Mouse (Mus musculus): ENCODE data around the gene Rag1.
A peak's percentile ranks its signal among the peaks of the same experiment; 100 is the strongest.

Rag1 gene

DNA sequence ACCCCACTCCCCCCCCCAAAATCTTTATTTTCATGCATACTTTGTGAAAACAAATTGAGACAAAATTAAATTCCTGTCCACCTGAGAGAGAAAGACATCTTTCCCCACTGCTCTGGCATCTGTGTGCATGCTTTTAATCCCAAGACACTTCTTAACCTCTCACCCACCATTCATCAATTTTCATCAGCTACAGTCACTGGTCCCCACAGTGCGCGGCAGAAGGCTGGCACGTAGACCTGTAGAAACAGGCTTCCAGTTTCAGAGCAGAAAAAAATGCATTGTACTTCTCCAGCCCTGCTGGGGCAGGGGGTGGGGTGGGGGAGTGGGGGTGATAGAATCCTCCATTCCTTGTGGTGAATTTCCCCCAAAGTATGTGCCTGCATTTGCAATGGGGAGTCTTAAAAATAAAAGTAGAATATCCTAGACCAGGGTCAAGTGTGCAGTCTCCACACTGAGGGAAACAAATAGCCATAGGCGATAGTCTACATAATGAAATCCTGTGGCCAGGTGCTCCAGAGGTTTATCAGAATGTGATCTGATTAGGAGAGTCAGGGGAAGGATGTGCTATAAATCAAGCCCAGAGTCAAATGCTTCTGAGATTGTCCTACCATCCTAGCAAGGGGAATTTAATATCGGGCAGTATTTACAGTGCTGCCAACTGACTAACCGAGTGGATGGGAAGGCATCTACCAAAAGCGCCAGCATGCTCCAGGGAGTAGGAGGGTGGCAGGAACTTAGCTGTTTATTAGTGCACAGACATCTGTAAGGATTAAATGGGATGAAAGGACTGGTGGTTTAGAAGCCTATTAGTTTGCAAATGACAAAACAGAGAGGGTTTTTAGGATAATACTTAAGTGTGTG, 10.1 kb downstream of the Rag1 start:
- no peak for DNase-seq

DNA sequence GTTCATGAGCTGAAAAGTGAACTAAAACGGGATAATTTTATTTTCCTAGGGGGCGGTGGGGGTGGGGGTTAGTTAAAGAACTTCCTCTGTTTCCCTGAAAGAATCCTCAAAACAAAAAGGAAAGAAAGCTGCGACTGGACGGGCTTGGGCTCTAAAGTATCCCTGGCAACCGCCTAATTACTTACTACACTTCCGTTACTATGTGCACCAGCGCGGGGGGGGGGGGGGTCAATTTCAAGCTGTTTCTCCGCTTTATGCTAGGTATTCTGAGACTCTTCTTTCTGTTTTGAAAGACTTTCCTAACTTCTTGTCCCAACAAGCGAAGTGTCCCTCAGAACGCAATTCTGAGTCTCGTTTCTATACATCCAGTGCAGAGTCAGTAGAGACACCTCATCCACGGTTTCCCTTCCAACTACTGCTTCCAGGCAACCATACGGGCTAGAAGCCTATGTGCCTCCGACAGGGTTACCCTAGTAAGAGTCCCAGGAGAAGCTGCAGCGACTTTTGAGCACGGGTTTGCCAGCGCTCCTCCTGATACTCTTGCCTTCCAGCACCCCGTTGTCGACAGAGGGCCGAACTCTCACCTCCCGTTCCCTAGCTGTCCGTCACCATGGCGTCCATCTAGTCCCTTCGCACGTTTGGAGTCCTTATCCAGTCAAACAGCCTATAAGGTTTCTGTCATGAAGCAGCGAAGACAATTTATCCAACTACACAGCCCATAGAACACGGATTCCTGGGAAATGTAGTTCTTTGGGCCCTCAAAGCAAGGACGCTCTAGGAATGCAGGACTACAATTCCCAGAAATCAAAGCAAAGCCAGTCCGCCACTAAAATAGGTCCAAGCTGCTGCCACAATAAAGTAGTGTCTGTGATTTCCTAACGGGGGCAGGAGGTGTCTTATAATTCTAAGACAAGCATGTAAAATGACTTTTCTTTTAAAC, 20.7 kb downstream of the Rag1 start:
- DNase-seq, result peak; percentile 79 to 87

DNA sequence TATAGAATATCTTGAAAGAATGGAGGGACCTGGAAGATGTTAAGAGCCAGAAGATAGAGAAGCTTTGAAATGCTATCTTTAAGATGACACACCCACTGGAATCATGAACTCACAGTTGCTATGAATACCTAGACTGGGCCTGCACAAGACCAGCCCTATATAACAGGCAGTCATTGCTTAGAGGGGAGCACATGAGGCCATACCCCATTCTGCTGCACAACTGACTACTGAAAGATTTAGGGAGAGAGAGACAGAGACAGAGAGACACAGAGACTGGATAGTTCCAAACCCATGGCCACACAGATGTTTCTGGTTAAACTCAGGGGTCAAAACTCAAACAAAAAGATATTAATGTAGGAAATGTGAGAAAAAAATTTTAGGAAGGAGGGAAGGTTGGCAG, 22.1 kb downstream of the Rag1 start:
- DNase-seq, result no peak

DNA sequence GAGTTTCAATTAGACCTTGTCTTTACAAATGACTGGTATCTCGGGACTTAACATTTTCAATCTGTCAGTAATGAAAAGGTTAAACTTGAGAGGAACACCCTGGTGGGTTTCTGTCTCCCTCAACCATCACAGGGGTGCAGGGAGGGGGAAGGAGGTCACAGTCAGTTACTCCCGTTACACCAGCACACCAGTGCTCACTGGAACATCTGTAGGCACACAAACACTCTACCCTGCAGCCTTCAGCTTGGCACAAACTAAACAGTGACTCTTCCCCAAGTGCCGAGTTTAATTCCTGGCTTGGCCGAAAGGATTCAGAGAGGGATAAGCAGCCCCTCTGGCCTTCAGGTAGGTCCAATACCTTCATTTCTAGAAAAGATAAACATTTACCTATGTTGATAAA, 24.8 kb downstream of the Rag1 start, which contains the start of gene Rag2:
Gene Rag2, plus strand, starts transcription at position 193 of the 400 bp plus-strand sequence.
- no peak for DNase-seq

DNA sequence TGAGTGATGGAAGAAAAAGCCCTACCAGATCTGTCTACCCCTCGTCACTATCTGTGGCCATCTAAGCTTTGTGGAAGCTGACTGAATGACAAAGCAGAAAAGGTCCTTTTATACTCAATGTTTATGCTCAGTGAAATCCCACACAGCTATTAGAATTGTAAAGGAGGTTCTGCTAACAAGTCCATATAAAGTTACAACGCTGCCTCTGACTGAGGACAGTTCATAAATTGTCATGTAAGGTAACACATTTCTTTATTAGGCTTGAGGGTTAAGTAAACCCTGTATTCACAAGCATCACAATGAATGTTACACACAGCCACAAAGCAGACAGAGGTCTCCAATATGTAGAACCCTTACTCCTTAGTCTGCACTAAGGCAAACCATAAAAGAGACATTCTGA, 25.3 kb downstream of the Rag1 start:
- DNase-seq, result no peak

DNA sequence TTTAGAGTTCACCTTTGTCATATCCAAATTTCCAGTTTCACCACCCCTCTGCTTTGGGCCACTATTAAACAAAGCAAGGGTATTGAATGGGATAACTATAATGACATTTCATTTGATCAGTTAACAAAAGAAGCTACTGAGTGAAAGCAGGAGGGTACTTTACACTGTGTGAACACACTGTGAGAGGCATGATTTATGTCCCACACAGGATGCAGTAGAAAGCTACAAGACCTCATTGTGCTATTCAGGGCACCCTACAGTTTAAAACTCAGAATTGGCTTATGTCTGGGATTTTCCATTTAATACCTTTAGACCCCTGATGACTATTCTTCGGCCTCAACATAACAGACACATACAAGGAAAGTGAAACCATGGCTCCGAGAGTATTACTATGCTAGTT, 26.3 kb downstream of the Rag1 start:
- no peak for DNase-seq

DNA sequence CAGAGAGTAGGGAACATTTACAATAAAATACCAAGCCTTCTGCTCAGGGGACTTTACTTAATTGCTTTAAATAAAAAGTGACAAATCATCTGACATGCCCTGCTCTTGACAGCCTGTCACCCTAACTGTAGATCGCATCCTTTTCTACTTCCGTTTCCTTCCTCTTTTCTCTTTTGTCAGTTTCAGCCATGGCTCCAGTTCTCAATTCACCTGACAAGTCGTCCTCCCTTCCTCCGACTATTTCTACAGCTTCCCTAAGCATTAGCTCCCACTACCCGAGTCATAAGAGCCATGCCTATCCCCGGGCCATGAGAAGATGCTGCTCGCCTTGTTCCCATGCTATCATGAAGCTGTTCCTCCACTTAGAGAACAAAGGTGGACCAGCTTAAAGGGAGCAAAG, 27.7 kb downstream of the Rag1 start:
- DNase-seq, result no peak

DNA sequence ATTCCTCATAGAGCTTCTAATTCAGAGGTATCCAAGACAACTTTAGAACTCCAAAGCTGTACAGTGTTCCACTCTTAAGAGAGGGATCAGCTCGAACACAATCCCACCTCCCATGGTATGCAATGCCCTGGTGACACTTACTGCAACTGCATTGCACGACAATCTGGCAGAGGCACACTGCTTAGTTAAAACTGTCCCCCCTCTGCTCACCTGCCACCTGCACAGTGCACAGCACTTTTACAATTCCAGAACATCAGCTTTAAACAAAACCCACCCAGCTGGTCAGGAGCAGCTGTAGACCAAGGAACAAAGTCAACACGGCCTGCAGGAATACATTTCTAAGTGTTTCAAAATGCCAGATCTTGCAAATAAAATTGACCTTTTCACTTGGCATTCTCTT, 28.4 kb downstream of the Rag1 start:
- DNase-seq, result no peak

DNA sequence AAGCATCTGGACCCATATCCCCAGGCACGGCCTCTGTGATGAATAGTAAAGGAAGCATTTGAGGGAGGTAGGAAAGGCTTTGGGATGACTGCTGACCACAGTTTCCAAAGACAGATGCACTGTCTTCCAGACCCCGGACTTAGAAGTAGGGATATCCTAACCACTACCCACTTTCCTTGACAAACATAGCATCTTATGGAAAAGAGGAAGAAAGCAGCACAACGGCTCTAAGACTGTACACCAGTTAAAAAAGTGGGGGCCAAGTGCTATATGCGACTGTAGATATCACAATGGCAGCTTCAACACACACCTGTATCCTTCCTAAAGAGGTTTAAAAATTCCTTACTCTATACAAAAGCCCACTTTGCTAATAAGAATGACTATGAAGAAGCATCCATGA, 30.9 kb downstream of the Rag1 start:
- no peak for DNase-seq

DNA sequence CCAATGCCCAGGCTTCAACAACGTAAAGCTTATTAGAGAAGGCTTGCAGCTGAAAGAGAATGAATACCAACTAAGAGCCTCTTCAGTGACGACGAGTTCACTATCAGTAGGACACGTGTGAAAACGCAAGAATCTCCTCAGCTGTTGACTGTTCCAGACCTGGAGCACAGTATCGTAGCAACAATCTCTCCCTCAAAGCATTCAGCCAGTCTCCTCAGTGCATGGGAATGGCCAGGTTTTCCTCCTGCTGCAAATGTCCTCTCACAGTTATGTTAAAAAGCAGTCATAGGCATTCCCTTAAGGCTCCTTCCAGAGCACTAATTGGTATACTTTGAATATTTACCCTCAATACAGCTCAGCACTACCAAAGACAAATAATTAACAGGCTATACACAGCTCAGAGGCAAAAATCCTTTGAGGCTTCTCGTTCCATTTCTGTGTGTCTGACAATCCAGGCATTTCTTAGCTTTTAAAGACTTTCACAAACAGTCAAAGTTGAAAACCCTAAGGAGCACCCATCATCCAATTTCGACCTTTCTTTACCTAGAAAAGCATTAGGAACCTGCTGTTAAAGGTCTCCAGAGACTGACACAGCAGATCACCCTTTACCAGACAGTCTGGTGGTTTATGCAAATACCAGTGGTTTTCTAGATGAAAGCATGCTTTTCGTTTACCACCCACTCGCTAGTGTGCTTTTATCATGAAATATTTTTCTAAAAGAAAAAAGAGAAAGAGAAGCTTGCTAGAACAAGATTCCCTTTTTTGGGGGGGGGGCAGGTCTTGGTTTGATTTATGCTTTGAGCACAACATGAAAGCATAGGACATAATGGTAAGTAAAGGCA, 33.6 kb downstream of the Rag1 start:
- no peak for DNase-seq

DNA sequence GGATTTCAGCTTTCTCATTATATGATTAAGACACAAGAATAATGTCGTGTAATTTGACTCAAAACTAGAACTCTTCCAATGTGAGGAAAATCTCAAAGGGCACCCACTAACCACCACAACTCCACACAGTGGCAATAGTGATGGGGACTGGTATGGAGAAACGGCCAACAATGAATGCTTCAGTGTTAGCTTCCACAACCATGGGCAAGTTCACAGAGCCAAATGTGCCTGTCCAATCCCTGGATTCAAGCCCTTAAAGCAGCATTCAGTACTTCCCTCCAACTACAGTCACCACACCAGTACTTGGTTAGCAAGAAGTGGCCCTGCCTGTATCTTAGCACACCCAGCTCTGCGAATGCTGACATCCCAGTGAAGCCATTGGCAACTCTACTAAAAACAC, 38.4 kb downstream of the Rag1 start:
- DNase-seq, result no peak

DNA sequence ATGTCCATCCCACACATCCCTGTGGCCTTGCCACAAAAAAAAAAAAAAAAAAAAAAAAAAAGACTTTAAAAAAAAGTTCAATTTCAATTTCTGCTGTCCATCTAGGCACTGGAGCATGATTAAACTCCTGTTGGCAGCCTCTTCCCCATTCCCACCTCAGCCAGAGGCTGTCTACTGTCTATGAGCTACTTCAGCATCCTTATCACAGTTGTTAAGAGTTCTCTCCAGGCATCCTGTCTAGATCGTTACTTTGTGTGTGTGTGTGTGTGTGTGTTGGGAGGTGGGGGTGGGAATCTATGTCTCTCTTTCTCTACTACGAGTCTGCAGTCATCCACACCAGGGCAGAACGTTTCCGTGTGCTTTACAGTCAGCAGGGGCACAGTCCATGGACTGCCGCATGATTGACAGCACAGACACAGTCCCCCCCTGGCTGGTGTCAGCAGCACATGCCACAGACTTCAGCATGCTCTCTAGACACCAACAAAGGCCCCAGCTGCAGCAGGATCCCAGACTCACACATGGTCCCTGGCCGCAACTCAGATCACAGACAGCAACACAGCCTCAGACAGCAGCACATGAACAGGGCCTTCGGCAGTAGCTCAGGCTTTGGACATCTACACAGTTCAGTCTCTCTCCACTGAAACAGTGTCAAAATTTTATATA, 40.9 kb downstream of the Rag1 start:
- DNase-seq, result no peak

DNA sequence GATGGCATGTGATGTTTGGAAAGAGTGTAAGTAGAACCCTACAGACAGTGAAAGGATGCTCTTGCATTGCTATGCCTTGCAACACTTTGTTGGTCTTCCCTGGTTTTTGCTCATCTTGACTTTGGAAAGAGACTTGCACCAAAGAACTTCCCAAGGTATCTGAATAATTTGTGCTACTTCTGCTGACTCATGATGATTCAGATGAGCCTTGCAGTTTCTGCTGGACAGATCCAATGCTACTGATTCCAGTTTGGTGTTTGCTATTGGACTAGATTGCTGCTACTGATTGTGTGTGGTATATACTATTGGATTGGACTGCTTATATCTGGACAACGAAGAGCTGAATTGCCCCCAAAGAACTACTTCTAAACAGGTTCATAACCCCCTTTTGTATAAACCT, 46.2 kb downstream of the Rag1 start:
- no peak for DNase-seq

DNA sequence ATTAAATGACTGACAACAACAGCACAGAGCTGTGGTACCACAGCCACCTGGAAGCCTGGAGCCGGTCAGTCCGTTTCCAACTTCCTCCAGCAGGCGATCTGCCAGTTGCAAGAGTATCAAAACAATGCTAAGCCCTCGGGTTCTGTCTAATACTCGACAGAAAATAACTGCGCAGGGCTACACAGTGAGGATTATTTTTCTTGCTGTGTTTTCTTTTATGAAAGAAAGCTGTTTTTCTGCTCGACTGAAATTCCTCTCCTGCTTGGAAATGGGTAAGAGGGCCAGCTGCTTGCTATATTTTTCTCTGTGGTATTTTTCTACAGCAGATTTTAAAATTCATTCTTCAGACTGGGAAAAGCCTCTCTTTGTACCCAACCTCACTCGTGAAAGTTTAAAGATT, 48.6 kb downstream of the Rag1 start:
- peak; percentile 63 to 77 for DNase-seq

DNA sequence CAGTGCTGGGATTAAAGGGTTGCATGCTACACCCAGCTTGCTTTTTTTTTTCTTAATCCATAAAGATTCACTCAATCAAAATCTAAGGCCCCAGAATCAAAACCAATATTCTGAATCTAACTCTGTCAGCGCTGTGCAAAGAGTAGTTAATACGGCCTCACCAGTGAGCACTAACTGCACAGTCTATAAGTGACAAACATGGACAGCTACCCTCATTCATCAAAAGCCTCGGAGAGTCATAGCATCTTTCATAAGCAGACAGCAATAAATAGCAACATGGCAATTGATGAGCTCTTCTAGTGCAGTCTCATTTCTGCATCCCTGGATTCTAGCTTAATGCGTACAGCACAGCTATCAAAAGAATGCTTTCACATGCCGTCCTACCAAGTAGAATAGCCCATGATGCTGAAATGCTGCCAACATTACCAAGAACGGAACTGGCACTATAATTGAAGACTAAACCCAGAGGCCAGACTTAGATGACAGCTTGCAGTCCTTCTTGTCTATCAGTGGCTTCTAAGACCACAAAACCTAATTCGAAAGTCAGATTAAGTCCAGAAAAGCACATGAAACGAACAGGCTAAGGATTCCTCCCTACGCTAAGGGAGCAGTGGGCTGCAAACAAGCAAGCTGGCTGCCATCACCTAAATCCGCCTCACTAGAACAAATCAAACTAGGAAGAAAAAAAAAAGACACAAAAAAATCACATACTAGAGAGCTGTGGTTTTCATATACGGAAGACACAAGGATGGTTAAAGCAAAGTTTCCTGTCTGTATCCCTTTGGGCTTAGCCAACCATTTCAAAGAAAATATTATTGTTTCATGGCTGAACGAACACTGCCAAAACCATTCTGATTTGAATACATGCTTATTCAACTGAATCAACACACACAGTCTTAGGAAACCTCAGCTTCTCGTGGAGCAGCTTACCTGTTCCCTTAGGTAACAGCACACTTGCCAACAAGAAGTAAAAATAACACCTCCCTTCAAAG, 50.8 kb downstream of the Rag1 start:
- DNase-seq, result peak; percentile 32 to 48

DNA sequence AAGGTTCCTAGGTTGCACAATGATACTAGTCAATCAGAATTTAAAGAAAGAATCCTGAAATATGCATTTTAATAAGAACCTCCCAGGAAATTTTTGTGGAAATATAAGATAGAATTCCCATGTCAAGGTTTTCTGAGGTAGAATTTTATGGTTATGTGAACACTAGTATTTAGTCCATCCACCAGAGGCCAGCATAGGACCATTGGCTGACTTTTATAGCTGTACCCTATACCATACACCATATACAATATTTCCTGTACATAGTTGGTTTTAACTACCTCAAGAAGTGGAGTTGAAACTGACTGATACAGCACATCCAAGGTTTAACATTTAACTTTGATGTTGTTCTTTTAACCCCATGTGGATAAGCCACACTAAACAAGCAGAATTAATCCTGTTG, 52.1 kb downstream of the Rag1 start:
- DNase-seq, result peak in 1 of 2 experiments; percentile 46

DNA sequence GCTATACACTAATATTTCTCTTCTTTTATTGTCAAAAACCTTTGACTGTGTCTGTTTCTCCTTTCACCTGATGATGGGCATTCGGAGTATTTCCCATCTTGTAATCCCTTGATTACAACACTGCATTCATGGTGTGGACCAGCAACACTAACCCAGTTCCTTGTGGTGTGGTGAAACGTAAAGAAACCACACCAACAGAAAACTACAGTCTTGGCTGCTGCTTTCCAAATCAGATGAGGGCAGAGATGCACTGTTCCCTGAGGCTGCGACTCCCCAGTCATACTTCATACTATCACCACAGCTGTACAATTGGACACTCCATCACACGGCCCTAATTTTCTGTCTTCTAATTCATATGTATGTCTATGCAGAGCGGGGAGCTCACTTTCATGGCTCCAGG, 54.6 kb downstream of the Rag1 start:
- no peak for DNase-seq

DNA sequence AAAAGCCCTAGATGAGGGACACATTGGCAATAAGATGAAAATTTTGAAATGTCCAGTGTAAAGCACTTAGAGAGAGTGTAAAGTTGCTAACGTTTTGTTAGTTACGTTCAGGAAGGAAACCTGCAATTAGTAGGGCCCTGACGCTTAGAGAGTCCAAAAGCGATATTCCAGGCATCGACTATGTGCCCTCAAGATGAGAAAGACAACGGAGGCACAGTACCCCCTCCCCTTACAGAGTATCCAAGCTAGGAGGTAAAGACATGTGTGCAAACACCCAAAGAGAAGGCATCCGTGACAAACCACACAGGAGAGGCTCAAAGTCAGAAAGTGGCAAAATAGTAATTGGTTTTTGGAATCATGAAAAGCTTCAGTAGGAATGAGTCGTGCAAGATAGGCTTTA, 56.4 kb downstream of the Rag1 start:
- no peak for DNase-seq

DNA sequence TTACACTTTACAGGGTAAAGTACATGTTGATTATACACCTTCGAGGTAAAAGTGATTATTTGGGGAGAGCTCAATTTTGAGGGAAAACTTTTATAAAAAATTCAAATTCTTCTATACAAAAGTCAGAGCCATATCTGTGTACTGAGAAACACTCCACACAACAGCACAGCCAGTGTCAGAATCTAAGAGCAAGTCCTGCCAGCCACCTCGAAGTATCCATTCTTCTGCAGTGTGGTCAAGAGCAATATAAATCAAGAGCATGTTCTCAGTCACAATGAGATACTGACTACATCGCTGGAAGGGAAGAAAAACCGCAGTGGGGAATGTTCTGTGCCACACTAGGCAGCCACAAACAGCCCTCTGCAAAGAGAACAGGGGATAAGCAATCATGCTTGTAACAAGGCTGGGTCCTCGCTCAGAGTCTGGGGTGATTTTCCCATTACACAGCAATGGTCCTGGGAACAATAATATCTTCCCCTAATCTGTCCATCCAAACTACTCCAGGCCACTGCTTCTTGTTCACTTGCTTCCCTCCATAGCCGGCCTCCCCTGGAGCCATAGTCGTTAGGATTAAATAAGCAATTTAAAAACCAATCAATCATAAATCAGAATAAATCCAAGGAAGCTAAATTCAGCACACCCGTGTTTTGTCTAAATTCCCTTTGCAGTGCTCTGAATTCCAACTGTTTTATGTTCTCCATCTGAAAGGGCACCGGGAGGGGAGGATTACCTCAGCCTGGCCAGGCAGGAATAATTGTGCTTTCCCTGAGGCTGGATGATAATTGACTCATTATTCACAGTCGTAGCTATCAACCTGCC, 57.1 kb downstream of the Rag1 start:
- DNase-seq, result peak; percentile 29 to 47

DNA sequence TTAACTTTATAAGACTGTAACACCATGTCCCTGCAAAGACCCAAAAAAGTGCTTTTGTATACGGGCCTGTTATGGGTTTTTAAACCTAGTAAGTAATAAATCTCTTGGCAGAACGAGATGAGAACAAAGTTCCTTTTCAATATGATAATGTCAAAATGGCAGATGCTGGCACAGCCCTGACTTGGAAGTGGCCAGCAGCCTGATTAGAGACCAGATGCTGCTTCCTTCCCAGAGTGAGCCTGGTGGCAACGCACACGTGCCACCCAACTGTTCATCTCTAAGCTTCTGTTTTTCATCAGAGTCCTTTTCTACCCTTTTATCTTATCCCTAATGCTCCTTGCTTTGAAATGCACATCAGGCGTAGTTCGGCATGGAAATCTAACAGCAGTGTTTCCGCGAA, 57.9 kb downstream of the Rag1 start:
- DNase-seq, result peak in 1 of 2 experiments; percentile 12

Measured in cerebellum, postnatal 25 days (tissue).